Mouse (Mus musculus) intestine, embryonic 16.5 days (tissue): Measurements from ENCODE around the gene Esr1. TPM values are rescaled to one million over a fixed set of nuclear protein-coding genes. Genes with fewer than 3 reads are reported as not detected.

Experiments used
- ATAC-seq: fragments of 200-750 bp; cut with Nextera tagmentation; 2 replicates; pipeline ENCODE4 v1.8.0; 2017; ENCODE audit warnings: moderate TSS enrichment, moderate library complexity
- H3K27ac ChIP-seq: fragments of 300-500 bp; sonication (generic); 2 replicates; pipeline ENCODE4 v1.5.1; 2014; ENCODE audit warnings: mild to moderate bottlenecking, low read length
- H3K27me3 ChIP-seq: fragments of 300-500 bp; sonication (generic); replicated peaks from 2 replicates; pipeline ENCODE4 v1.6.1; 2014; ENCODE audit warnings: low read length, control low read depth, mixed read lengths; ENCODE audit not compliant: control insufficient read depth, insufficient read depth
- H3K36me3 ChIP-seq: fragments of 300-500 bp; sonication (generic); 2 replicates; pipeline ENCODE4 v1.6.1; 2014; ENCODE audit warnings: low read length, control low read depth; ENCODE audit not compliant: control insufficient read depth, insufficient read depth
- H3K4me1 ChIP-seq: fragments of 300-500 bp; sonication (generic); 2 replicates; pipeline ENCODE4 v1.6.1; 2014; ENCODE audit warnings: low read length, control low read depth, mixed read lengths; ENCODE audit not compliant: control insufficient read depth, insufficient read depth
- H3K4me2 ChIP-seq: fragments of 300-500 bp; sonication (generic); 2 replicates; pipeline ENCODE4 v1.6.1; 2014; ENCODE audit warnings: low read depth, low read length, control low read depth
- H3K4me3 ChIP-seq: fragments of 300-500 bp; sonication (generic); 2 replicates; pipeline ENCODE4 v1.5.1; 2014; ENCODE audit warnings: mild to moderate bottlenecking, low read length
- H3K9ac ChIP-seq: fragments of 300-500 bp; sonication (generic); 2 replicates; pipeline ENCODE4 v1.6.1; 2014; ENCODE audit warnings: low read depth, low read length
- H3K9me3 ChIP-seq: fragments of 300-500 bp; sonication (generic); 2 replicates; pipeline ENCODE4 v1.6.1; 2016; ENCODE audit warnings: low read length, control low read depth; ENCODE audit not compliant: control insufficient read depth
- WGBS: fragments of 180-500 bp; shearing (Covaris S2); extraction: QIAGEN DNeasy Blood & Tissue Kit; methylation state at CpG from one replicate; pipeline ENCODE4 v1.1.7; 2014; 5-methylcytosine and 5-hydroxymethylcytosine counted together
- polyA plus RNA-seq: library from polyadenylated mRNA; unstranded; fragments of >200 nt; fragmentation: Nextera tagmentation; extraction: Ambion mirVana; gene quantifications from 2 replicates; pipeline ENCODE4 v1.2.1, GENCODE M21; 2015

The Esr1 gene
- polyA plus RNA-seq, 1 experiment from 2014 or later = 0.37 TPM

- Histone ChIP-seq H3K36me3 (peaks cover 3% of the 10 kb centered on the region), H3K4me3 (no peak overlapping the region), H3K27ac (no peak overlapping the region), H3K27me3 (no peaks in the 10 kb centered on the region), H3K4me2 (no peak overlapping the region), H3K9me3 (no peaks in the 10 kb centered on the region), H3K4me1 (no peaks in the 10 kb centered on the region), H3K9ac (no peak overlapping the region)
- WGBS = 76% methylated on average over 8 of the region's 8 CpGs
- ATAC-seq = no peak
Observed at GRCm38 (mm10) chr10:5041254-5041653, 429.9 kb downstream of the Esr1 start.

- Histone ChIP-seq H3K36me3 (peaks cover 6% of the 10 kb centered on the region), H3K9me3 (no peaks in the 10 kb centered on the region), H3K27ac (no peak overlapping the region), H3K27me3 (no peaks in the 10 kb centered on the region), H3K9ac (no peak overlapping the region), H3K4me2 (no peak overlapping the region), H3K4me1 (no peaks in the 10 kb centered on the region), H3K4me3 (no peak overlapping the region)
- ATAC-seq = no peak
- 88% methylated on average over 8 of the region's 8 CpGs for WGBS
Observed at GRCm38 (mm10) chr10:5044481-5044880, 433.1 kb downstream of the Esr1 start.

GRCm38 (mm10) chr10:5045213-5045612, 433.8 kb downstream of the Esr1 start:
- Histone ChIP-seq H3K4me2 (no peak overlapping the region), H3K27ac (no peak overlapping the region), H3K36me3 (peaks cover 6% of the 10 kb centered on the region), H3K9ac (no peak overlapping the region), H3K4me3 (no peak overlapping the region), H3K9me3 (no peaks in the 10 kb centered on the region), H3K27me3 (no peaks in the 10 kb centered on the region), H3K4me1 (no peaks in the 10 kb centered on the region)
- 87% methylated on average over 7 of the region's 7 CpGs for WGBS
- ATAC-seq = no peak

- no peaks in the 10 kb centered on the region for H3K27me3 ChIP-seq
- H3K4me1 ChIP-seq = no peaks in the 10 kb centered on the region
- 85% methylated on average over 5 of the region's 5 CpGs for WGBS
- peaks cover 6% of the 10 kb centered on the region; the same call in 1 of the 2 replicates for H3K36me3 ChIP-seq
- no peak overlapping the region for H3K9ac ChIP-seq
- H3K4me2 ChIP-seq = no peak overlapping the region
- H3K4me3 ChIP-seq = no peak overlapping the region
- H3K27ac ChIP-seq = no peak overlapping the region
- H3K9me3 ChIP-seq = no peaks in the 10 kb centered on the region
- ATAC-seq = no peak
Observed at GRCm38 (mm10) chr10:5045671-5046070, 434.3 kb downstream of the Esr1 start.

Other genes starting within 250 kb of the Esr1 start
- 10.8 and 10.9 TPM in 2 replicates for gene Zbtb2, start 223.5 kb upstream of the Esr1 start, polyA plus RNA-seq
- 53.9 and 58.3 TPM in 2 replicates for gene Rmnd1, start 179.2 kb upstream of the Esr1 start, polyA plus RNA-seq
- 16.0 and 16.4 TPM in 2 replicates for gene Armt1, start 179.1 kb upstream of the Esr1 start, polyA plus RNA-seq
- not detected in 2 replicates for gene Ccdc170, start 129.1 kb upstream of the Esr1 start, polyA plus RNA-seq